Mouse (Mus musculus): Measurements from ENCODE around the gene Gm49416.
"Not testable (repeated sequence)": the region's sequence is repeated elsewhere in the genome, so short reads cannot be mapped to it uniquely, and the experiment has no call there.

Gene Gm49416

GRCm38 (mm10) chr19:8875031-8875430 lies 13.7 kb upstream of the Gm49416 start:
- DNase-seq (ENCODE audit: low spot score) = no peak

GRCm38 (mm10) chr19:8880311-8881033 lies 8.3 kb upstream of the Gm49416 start, which contains the start of gene Uqcc3:
TSS of gene Uqcc3 (minus strand) at chr19:8880923.
- DNase-seq (ENCODE audit: low spot score) = peak; percentile 93

- DNase-seq (ENCODE audit: low spot score) = no peak
Observed at GRCm38 (mm10) chr19:8881034-8881392, 7.7 kb upstream of the Gm49416 start.

- DNase-seq (ENCODE audit: low spot score) = no peak
Observed at GRCm38 (mm10) chr19:8883616-8884015, 5.1 kb upstream of the Gm49416 start, which contains the start of the genes Lbhd1 and Gm49403. TSS of gene Lbhd1 (plus strand) at chr19:8883732. TSS of gene Gm49403 (plus strand) at chr19:8883930.

GRCm38 (mm10) chr19:8886916-8887584 lies 1.7 kb upstream of the Gm49416 start:
- no peak for DNase-seq (ENCODE audit: low spot score)

GRCm38 (mm10) chr19:8887585-8888463 lies 902 bp upstream of the Gm49416 start:
- no peak for DNase-seq (ENCODE audit: low spot score)

- DNase-seq (ENCODE audit: low spot score) = peak; percentile 93
Observed at GRCm38 (mm10) chr19:8892829-8893766, 4.4 kb downstream of the Gm49416 start, which contains the start of gene Ints5. TSS of gene Ints5 (plus strand) at chr19:8893005.

- DNase-seq (ENCODE audit: low spot score) = no peak
Observed at GRCm38 (mm10) chr19:8895397-8895960, 6.8 kb downstream of the Gm49416 start.

GRCm38 (mm10) chr19:8896231-8896630 lies 7.5 kb downstream of the Gm49416 start:
- not testable (repeated sequence) for DNase-seq (ENCODE audit: low spot score)

GRCm38 (mm10) chr19:8897211-8897864 lies 8.6 kb downstream of the Gm49416 start:
- DNase-seq (ENCODE audit: low spot score) = peak; percentile 60

GRCm38 (mm10) chr19:8897865-8898495 lies 9.3 kb downstream of the Gm49416 start, which contains the start of gene Ganab:
TSS of gene Ganab (plus strand) at chr19:8898071.
- DNase-seq (ENCODE audit: low spot score) = peak; percentile 98

GRCm38 (mm10) chr19:8898576-8898975 lies 9.8 kb downstream of the Gm49416 start:
- peak; percentile 37 for DNase-seq (ENCODE audit: low spot score)

- peak; percentile 33 for DNase-seq (ENCODE audit: low spot score)
Observed at GRCm38 (mm10) chr19:8899079-8899478, 10.4 kb downstream of the Gm49416 start.

GRCm38 (mm10) chr19:8903412-8903811 lies 14.7 kb downstream of the Gm49416 start:
- no peak for DNase-seq (ENCODE audit: low spot score)

- DNase-seq (ENCODE audit: low spot score) = no peak
Observed at GRCm38 (mm10) chr19:8908531-8908930, 19.8 kb downstream of the Gm49416 start.

GRCm38 (mm10) chr19:8911810-8912209 lies 23.1 kb downstream of the Gm49416 start:
- DNase-seq (ENCODE audit: low spot score) = no peak

GRCm38 (mm10) chr19:8914212-8914611 lies 25.5 kb downstream of the Gm49416 start:
- DNase-seq (ENCODE audit: low spot score) = no peak

- no peak for DNase-seq (ENCODE audit: low spot score)
Observed at GRCm38 (mm10) chr19:8919000-8919399, 30.3 kb downstream of the Gm49416 start.

- no peak for DNase-seq (ENCODE audit: low spot score)
Observed at GRCm38 (mm10) chr19:8919684-8920072, 31.0 kb downstream of the Gm49416 start.

Data from adipocyte (in vitro differentiated cells).